12 mouse cellular contexts compared by ENCODE assay signal in genomic region chr17:53595527-53595926, GRCm38 (mm10). TPM values are rescaled to one million over a fixed set of nuclear protein-coding genes. Genes with fewer than 3 reads are reported as not detected.
DNase-seq lines count a peak whose midpoint lies in the region; ATAC-seq lines count a peak whose summit lies in the region.
"Had no signal": no experiment of that assay in that cellular context is flagged by ENCODE, and none has a peak within 500 bp of the region (broad histone marks: within the 10 kb centered on the region; RNA-seq: fewer than 3 reads in every experiment).

No protein-coding gene starts in this region.

- H3K4me1 ChIP-seq in heart, embryonic 14.5 days (ENCODE audit: control insufficient read depth in 2 of 2, insufficient read depth in 2 of 2, low read length in 2 of 2) = peaks cover 14 to 36% of the 10 kb centered on the region in 2 experiments
- H3K4me1 ChIP-seq in liver, embryonic 16.5 days (ENCODE audit: control insufficient read depth, low read depth, low read length) = peaks cover 36% of the 10 kb centered on the region
- H3K4me1 ChIP-seq in forebrain, embryonic 12.5 days = peaks cover 10% of the 10 kb centered on the region; the same call in 1 of the 2 replicates
- H3K4me1 ChIP-seq: limb, embryonic 12.5 days had no signal

- no peak overlapping the region for H3K9ac ChIP-seq in heart, embryonic 14.5 days (ENCODE audit: low read length)
- H3K9ac ChIP-seq in liver, embryonic 16.5 days (ENCODE audit: low read depth, low read length) = no peak overlapping the region
- no peak overlapping the region for H3K9ac ChIP-seq in forebrain, embryonic 12.5 days
- H3K9ac ChIP-seq: limb, embryonic 12.5 days had no signal

- H3K9me3 ChIP-seq in heart, embryonic 14.5 days (ENCODE audit: control insufficient read depth, low read length) = no peaks in the 10 kb centered on the region
- H3K9me3 ChIP-seq in liver, embryonic 16.5 days (replicated peaks; ENCODE audit: control insufficient read depth, low read length) = no peaks in the 10 kb centered on the region
- H3K9me3 ChIP-seq in forebrain, embryonic 12.5 days = no peaks in the 10 kb centered on the region
- H3K9me3 ChIP-seq: limb, embryonic 12.5 days had no signal

- no peak overlapping the region for H3K4me3 ChIP-seq in heart, embryonic 14.5 days (ENCODE audit: control insufficient read depth in 1 of 2, insufficient read depth in 1 of 2, low read depth in 1 of 2, low read length in 2 of 2)
- H3K4me3 ChIP-seq in liver, embryonic 16.5 days (ENCODE audit: low read depth, low read length) = no peak overlapping the region
- no peak overlapping the region for H3K4me3 ChIP-seq in forebrain, embryonic 12.5 days (replicated peaks)
- H3K4me3 ChIP-seq: limb, embryonic 12.5 days had no signal

- DNase-seq in heart, postnatal 14 days = no peak
- peak; percentile 51 for DNase-seq in ES-CJ7 (ENCODE audit: low read depth, low spot score)
- DNase-seq in ZHBTc4 (ENCODE audit: low read depth, low spot score) = peak; percentile 52
- no peak for DNase-seq in testis, postnatal 10 days (ENCODE audit: low spot score)
- DNase-seq in layer of hippocampus, adult 18-20 months (ENCODE audit: low spot score in 2 of 2) = no peak
- DNase-seq: gastrocnemius, postnatal 36 days; right cerebral cortex, postnatal 14 days had no signal

- no peak overlapping the region for H3K4me2 ChIP-seq in heart, embryonic 14.5 days (ENCODE audit: low read length)
- 0 out of 2 replicates have a peak overlapping the region, but pooled peaks have one; percentile 1 for H3K4me2 ChIP-seq in liver, embryonic 16.5 days (ENCODE audit: low read depth, low read length)
- H3K4me2 ChIP-seq in forebrain, embryonic 12.5 days = no peak overlapping the region
- H3K4me2 ChIP-seq: limb, embryonic 12.5 days had no signal

- ATAC-seq in heart, embryonic 14.5 days (ENCODE audit: insufficient number of reproducible peaks, insufficient read depth, low FRiP score, low read depth) = no peak
- ATAC-seq in liver, embryonic 16.5 days (ENCODE audit: low read depth) = 0 out of 2 replicates have a peak, but pooled peaks have one; percentile 27
- ATAC-seq in forebrain, embryonic 12.5 days (ENCODE audit: low FRiP score) = no peak

- no peaks in the 10 kb centered on the region for H3K27me3 ChIP-seq in heart, embryonic 14.5 days (ENCODE audit: control insufficient read depth, insufficient read depth, low read length)
- no peaks in the 10 kb centered on the region for H3K27me3 ChIP-seq in liver, embryonic 16.5 days (ENCODE audit: control insufficient read depth, insufficient read depth, low read depth, low read length)
- no peaks in the 10 kb centered on the region for H3K27me3 ChIP-seq in forebrain, embryonic 12.5 days
- H3K27me3 ChIP-seq: limb, embryonic 12.5 days had no signal

- H3K36me3 ChIP-seq in heart, embryonic 14.5 days (ENCODE audit: control insufficient read depth, insufficient read depth, low read length) = no peaks in the 10 kb centered on the region
- no peaks in the 10 kb centered on the region for H3K36me3 ChIP-seq in liver, embryonic 16.5 days (ENCODE audit: control insufficient read depth, insufficient read depth)
- no peaks in the 10 kb centered on the region for H3K36me3 ChIP-seq in forebrain, embryonic 12.5 days (replicated peaks)
- H3K36me3 ChIP-seq: limb, embryonic 12.5 days had no signal

- 74% methylated on average over 8 of the region's 8 CpGs for WGBS in heart, embryonic 14.5 days
- 48% methylated on average over 8 of the region's 8 CpGs for WGBS in liver, embryonic 16.5 days (ENCODE audit: insufficient replicate concordance)
- 90% methylated on average over 8 of the region's 8 CpGs for WGBS in forebrain, embryonic 12.5 days

- intact Hi-C loops in heart, postnatal 14 days (cut with DNase I) = no loop called here

- peak overlapping the region; percentile 71 to 76 for H3K27ac ChIP-seq in heart, embryonic 14.5 days (replicated peaks in 1 of 2; ENCODE audit: control insufficient read depth in 1 of 2, insufficient read depth in 1 of 2, low read depth in 2 of 2, low read length in 2 of 2)
- peak overlapping the region; percentile 65; the same call in 1 of the 2 replicates for H3K27ac ChIP-seq in liver, embryonic 16.5 days (ENCODE audit: low read length)
- H3K27ac ChIP-seq in forebrain, embryonic 12.5 days = no peak overlapping the region
- H3K27ac ChIP-seq: limb, embryonic 12.5 days had no signal

RNA-seq across cellular contexts. Expression of gene Kat2b, which starts 28.9 kb away (rescaled TPM):
- 16.6 and 17.0 TPM in 2 replicates for polyA plus RNA-seq in heart, embryonic 14.5 days (2014; fragmentation: Nextera tagmentation; extraction: Ambion mirVana)
- total RNA-seq in heart, postnatal 14 days (2021) = 10 to 100 TPM; 73.5 to 91.5 TPM
- 5.2 and 5.3 TPM in 2 replicates for polyA plus RNA-seq in liver, embryonic 16.5 days (2015; fragmentation: Nextera tagmentation; extraction: Ambion mirVana)
- 7.4 and 8.1 TPM in 2 replicates for polyA plus RNA-seq in forebrain, embryonic 12.5 days (2016; fragmentation: Nextera tagmentation; extraction: Ambion mirVana)
- total RNA-seq in layer of hippocampus, adult 18-20 months (2021) = 10 to 100 TPM; 16.9 to 18.4 TPM

RNA-seq across cellular contexts. Expression of gene Pp2d1, which starts 56.3 kb away (rescaled TPM):
- polyA plus RNA-seq in heart, embryonic 14.5 days (2014; fragmentation: Nextera tagmentation; extraction: Ambion mirVana) = 0.32 and 0.40 TPM in 2 replicates
- total RNA-seq in heart, postnatal 14 days (2021) = not detected
- 0.06 and 0.08 TPM in 2 replicates for polyA plus RNA-seq in liver, embryonic 16.5 days (2015; fragmentation: Nextera tagmentation; extraction: Ambion mirVana)
- 0.29 and 0.45 TPM in 2 replicates for polyA plus RNA-seq in forebrain, embryonic 12.5 days (2016; fragmentation: Nextera tagmentation; extraction: Ambion mirVana)
- total RNA-seq in layer of hippocampus, adult 18-20 months (2021) = not detected
- total RNA-seq: gastrocnemius, postnatal 36 days; layer of hippocampus, postnatal 10 days had no signal

Comparison
In these comparisons a context has a peak if more than half of its experiments do, and no peak if none do; other contexts are left out.
1. DNase-seq: peak in ES-CJ7 (single experiment) and ZHBTc4 (single experiment); none in heart, postnatal 14 days (0 of 2), testis, postnatal 10 days (single experiment) and layer of hippocampus, adult 18-20 months (0 of 2).